Mouse (Mus musculus): ENCODE data around the gene Hoxc12.
A peak's percentile ranks its signal among the peaks of the same experiment; 100 is the strongest.

The Hoxc12 gene

DNA sequence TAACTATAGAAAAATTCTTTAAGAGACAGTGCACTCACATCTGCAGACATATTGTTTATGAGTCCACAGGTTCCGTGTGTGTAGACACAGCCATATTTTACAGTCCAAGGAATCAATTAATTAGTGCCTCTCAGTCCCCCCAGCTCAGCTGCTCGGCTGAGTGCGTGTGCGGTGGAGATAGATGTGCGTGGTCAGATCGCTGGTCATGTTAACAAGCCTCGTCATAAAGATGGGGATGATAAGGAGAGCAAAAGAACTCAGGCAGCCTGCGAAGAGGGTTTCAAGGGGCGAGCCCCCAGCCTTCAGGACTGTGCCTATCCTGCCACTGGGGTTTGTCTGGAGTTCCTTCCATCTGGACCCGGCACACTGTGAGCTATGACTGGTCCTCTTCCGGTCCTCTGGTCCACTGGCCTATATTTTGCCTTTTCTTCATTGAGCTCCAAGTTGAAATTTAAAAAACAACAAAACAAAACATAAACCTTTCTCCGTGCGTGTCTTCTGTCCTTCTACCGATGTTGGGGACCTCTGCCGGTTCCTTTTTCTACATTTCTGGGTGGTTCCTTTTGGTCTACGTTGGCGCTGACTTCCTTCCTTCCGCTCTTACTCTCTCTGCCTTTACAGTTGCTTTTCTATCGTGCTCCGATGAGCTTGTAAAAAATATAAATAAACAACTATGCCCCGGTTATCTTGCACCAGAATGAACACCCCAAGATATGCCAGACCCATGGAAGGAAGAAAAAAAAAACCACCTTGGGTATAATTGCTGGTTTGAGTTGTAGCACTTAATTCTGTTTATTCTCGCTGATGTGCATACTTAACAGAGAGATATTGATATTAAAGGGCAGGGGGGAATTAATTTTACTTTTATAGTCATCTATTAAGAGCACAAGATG lies 8.9 kb downstream of the Hoxc12 start:
- H3K9me3 ChIP-seq (ENCODE audit: low read length), result no peaks in the 10 kb centered on the region
- peaks cover 96% of the 10 kb centered on the region for H3K27me3 ChIP-seq (ENCODE audit: insufficient read depth, low read length)
- TF ChIP-seq NANOG (IDR thresholded peaks at IDR 0.05; ENCODE audit: borderline replicate concordance, low read length), result no peak
- H3K4me3 ChIP-seq (replicated peaks; ENCODE audit: low read length), result no peak overlapping the region
- peaks cover 29% of the 10 kb centered on the region for H3K4me1 ChIP-seq (replicated peaks; ENCODE audit: low read depth, low read length)
- no peaks in the 10 kb centered on the region for H3K36me3 ChIP-seq (ENCODE audit: insufficient read depth, low read length)

DNA sequence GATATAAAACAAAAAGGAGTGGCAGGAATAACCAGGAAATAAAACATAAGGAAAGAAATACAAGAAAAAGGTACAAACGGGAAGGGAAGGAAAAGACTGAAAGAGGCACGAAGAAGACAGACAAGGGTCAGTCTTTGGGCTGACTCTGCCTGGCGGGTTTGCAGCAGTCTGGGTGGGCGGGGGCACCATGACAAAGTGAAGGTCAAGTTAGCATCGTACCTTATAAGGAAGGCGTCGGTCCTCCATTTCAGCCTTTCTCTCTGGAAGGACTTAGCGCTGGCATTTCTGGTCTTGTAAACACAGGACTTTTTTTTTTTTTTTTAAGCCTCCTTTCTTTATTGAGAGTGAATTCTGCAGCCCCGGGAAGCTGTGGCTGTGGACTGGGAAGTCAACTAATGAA lies 10.7 kb downstream of the Hoxc12 start:
- Histone ChIP-seq H3K27me3 (ENCODE audit: insufficient read depth, low read length) (peaks cover 96% of the 10 kb centered on the region), H3K36me3 (ENCODE audit: insufficient read depth, low read length) (no peaks in the 10 kb centered on the region), H3K4me1 (replicated peaks; ENCODE audit: low read depth, low read length) (peaks cover 36% of the 10 kb centered on the region), H3K4me3 (replicated peaks; ENCODE audit: low read length) (no peak overlapping the region), H3K9me3 (ENCODE audit: low read length) (peaks cover 5% of the 10 kb centered on the region; the same call in 1 of the 2 replicates)
- TF ChIP-seq CTCF (conservative IDR thresholded peaks at IDR 0.05; ENCODE audit: low read length), result no peak
- TF ChIP-seq POU5F1 (IDR thresholded peaks at IDR 0.05; ENCODE audit: borderline replicate concordance, low read length), result no peak
- no peak for TF ChIP-seq NANOG (IDR thresholded peaks at IDR 0.05; ENCODE audit: borderline replicate concordance, low read length)

DNA sequence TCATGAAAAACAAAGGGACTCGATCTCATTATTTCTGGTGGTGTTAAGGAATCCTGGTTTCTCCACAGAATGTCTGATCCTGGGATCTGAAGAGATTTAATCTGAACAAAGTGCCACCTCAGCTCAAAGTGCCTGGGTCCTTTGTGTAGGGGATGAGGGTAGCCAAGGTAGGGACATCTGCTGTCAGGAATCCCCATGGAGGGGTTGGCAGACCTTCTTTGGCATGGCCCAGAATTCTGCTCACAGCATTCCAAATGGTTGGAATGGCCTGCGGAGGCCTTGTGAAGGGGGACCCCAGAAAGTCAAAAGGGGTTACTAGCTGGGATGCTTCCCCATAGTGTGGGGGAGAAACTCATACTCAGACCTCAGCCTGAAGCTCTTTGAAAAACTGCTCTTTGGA lies 12.3 kb downstream of the Hoxc12 start:
- H3K9me3 ChIP-seq (ENCODE audit: low read length), result peaks cover 5% of the 10 kb centered on the region; the same call in 1 of the 2 replicates
- no peaks in the 10 kb centered on the region for H3K36me3 ChIP-seq (ENCODE audit: insufficient read depth, low read length)
- H3K4me3 ChIP-seq (replicated peaks; ENCODE audit: low read length), result no peak overlapping the region
- H3K27me3 ChIP-seq (ENCODE audit: insufficient read depth, low read length), result peaks cover 97% of the 10 kb centered on the region
- H3K4me1 ChIP-seq (replicated peaks; ENCODE audit: low read depth, low read length), result peaks cover 30% of the 10 kb centered on the region
- no peak for TF ChIP-seq CTCF (conservative IDR thresholded peaks at IDR 0.05; ENCODE audit: low read length)
- TF ChIP-seq NANOG (IDR thresholded peaks at IDR 0.05; ENCODE audit: borderline replicate concordance, low read length), result no peak
- no peak for TF ChIP-seq POU5F1 (IDR thresholded peaks at IDR 0.05; ENCODE audit: borderline replicate concordance, low read length)

DNA sequence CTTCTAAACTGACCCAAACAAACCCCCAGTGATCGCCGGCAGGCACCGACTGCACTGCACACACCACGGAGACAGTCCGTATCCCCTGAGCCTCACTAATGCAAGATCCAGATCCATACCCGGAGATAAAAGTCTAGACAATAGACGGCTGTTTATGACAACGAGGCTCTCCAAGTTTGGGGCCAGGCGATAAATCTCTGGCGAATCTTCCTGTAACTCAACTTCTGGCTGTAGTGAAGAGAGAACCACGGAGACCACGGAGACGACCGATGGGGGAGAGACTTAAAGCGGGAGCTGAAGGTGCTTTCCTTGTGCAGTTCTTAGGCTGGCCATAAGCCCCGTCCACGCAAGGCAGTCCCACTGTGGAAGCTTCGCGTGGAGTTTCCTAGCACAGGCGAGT lies 13.1 kb downstream of the Hoxc12 start:
- H3K36me3 ChIP-seq (ENCODE audit: insufficient read depth, low read length), result no peaks in the 10 kb centered on the region
- H3K4me3 ChIP-seq (replicated peaks; ENCODE audit: low read length), result no peak overlapping the region
- TF ChIP-seq POU5F1 (IDR thresholded peaks at IDR 0.05; ENCODE audit: borderline replicate concordance, low read length) (no peak), CTCF (conservative IDR thresholded peaks at IDR 0.05; ENCODE audit: low read length) (no peak), NANOG (IDR thresholded peaks at IDR 0.05; ENCODE audit: borderline replicate concordance, low read length) (no peak)
- peaks cover 5% of the 10 kb centered on the region; the same call in 1 of the 2 replicates for H3K9me3 ChIP-seq (ENCODE audit: low read length)
- peaks cover 99% of the 10 kb centered on the region for H3K27me3 ChIP-seq (ENCODE audit: insufficient read depth, low read length)
- peaks cover 37% of the 10 kb centered on the region for H3K4me1 ChIP-seq (replicated peaks; ENCODE audit: low read depth, low read length)

DNA sequence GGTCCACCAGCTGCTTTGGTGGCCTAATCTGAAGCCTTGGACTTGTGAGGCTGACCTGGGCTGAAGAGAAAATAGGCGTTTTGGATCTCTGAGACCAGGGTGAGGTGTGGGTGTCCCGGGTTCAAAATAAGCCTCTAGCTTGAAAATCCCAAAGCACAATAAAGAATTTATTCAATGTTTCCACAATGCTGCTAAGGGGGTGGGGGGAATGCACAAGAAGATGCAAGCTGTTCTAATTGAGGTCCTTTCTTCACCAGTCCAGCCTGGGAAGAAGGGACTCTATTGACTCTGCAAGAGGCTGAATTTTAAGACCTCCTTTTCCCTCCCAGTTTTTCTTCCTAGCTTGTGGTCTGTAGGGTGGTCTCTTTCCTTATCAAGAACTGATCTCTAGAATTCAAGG lies 14.3 kb downstream of the Hoxc12 start:
- peaks cover 98% of the 10 kb centered on the region for H3K27me3 ChIP-seq (ENCODE audit: insufficient read depth, low read length)
- H3K9me3 ChIP-seq (ENCODE audit: low read length), result peaks cover 5% of the 10 kb centered on the region; the same call in 1 of the 2 replicates
- peaks cover 46% of the 10 kb centered on the region for H3K4me1 ChIP-seq (replicated peaks; ENCODE audit: low read depth, low read length)
- H3K4me3 ChIP-seq (replicated peaks; ENCODE audit: low read length), result no peak overlapping the region
- no peaks in the 10 kb centered on the region for H3K36me3 ChIP-seq (ENCODE audit: insufficient read depth, low read length)
- TF ChIP-seq POU5F1 (IDR thresholded peaks at IDR 0.05; ENCODE audit: borderline replicate concordance, low read length), result no peak
- TF ChIP-seq NANOG (IDR thresholded peaks at IDR 0.05; ENCODE audit: borderline replicate concordance, low read length), result no peak
- no peak for TF ChIP-seq CTCF (conservative IDR thresholded peaks at IDR 0.05; ENCODE audit: low read length)

DNA sequence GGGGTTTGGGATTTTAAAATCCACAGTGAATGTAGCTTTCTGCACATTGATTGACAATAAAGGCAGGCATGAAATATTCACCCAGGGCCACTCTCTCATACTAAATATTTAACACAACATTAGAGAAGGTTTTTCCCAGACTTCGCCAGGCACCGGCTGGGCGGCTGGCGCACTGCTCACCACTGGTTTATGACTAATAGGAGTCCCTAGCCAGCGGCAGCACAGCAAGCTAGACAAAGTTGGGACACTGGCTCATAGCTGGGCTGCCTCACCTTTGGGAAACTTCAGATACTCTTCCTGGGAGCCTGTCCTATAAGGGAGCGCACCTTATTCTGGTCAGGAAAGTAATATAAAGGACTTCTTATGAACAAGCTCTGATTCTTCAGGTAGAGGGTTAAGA lies 17.0 kb downstream of the Hoxc12 start:
- Histone ChIP-seq H3K4me3 (replicated peaks; ENCODE audit: low read length) (no peak overlapping the region), H3K36me3 (ENCODE audit: insufficient read depth, low read length) (no peaks in the 10 kb centered on the region), H3K9me3 (ENCODE audit: low read length) (peaks cover 5% of the 10 kb centered on the region; the same call in 1 of the 2 replicates), H3K4me1 (replicated peaks; ENCODE audit: low read depth, low read length) (peaks cover 48% of the 10 kb centered on the region), H3K27me3 (ENCODE audit: insufficient read depth, low read length) (peaks cover 98% of the 10 kb centered on the region)
- TF ChIP-seq POU5F1 (IDR thresholded peaks at IDR 0.05; ENCODE audit: borderline replicate concordance, low read length) (no peak), NANOG (IDR thresholded peaks at IDR 0.05; ENCODE audit: borderline replicate concordance, low read length) (no peak), CTCF (conservative IDR thresholded peaks at IDR 0.05; ENCODE audit: low read length) (no peak)

DNA sequence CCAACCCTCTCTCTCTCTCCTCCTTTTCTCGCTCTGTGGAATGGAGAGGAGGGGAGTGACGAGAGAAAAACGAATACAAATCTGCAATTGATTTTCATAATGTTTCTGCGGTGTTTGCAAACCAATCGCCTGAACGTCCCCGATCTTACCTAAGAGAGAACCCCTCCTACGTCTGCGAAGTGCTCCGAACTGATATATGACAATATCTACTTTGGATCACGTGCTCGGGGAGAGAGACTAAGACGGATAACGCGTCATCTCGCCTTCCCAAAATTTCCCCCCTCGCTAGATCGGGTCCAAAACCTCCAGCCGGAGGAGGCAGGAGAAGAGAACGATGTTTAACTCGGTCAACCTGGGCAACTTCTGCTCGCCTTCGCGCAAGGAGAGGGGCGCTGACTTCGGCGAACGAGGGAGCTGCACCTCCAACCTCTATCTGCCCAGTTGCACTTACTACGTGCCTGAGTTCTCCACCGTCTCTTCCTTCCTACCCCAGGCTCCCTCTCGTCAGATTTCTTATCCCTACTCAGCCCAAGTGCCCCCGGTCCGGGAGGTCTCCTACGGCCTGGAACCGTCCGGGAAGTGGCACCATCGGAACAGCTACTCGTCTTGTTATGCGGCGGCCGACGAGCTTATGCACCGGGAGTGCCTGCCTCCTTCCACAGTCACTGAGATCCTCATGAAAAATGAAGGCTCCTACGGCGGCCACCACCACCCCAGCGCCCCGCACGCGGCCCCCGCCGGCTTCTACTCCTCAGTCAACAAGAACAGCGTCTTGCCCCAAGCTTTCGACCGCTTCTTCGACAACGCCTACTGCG lies 17.8 kb downstream of the Hoxc12 start, which contains the start of gene Hoxc11:
Gene Hoxc11 (plus strand): TSS at position 236 of the 815 bp plus-strand sequence.
- peak within 1 kb of the TSS; percentile 58 for H3K4me3 ChIP-seq (replicated peaks; ENCODE audit: low read length)
- TF ChIP-seq NANOG (IDR thresholded peaks at IDR 0.05; ENCODE audit: borderline replicate concordance, low read length) (no peak), POU5F1 (IDR thresholded peaks at IDR 0.05; ENCODE audit: borderline replicate concordance, low read length) (no peak), CTCF (conservative IDR thresholded peaks at IDR 0.05; ENCODE audit: low read length) (no peak)
- H3K9me3 ChIP-seq (ENCODE audit: low read length), result peaks cover 5% of the 10 kb centered on the region; the same call in 1 of the 2 replicates
- peaks cover 48% of the 10 kb centered on the region for H3K4me1 ChIP-seq (replicated peaks; ENCODE audit: low read depth, low read length)
- peaks cover 96% of the 10 kb centered on the region for H3K27me3 ChIP-seq (ENCODE audit: insufficient read depth, low read length)
- no peaks in the 10 kb centered on the region for H3K36me3 ChIP-seq (ENCODE audit: insufficient read depth, low read length)

DNA sequence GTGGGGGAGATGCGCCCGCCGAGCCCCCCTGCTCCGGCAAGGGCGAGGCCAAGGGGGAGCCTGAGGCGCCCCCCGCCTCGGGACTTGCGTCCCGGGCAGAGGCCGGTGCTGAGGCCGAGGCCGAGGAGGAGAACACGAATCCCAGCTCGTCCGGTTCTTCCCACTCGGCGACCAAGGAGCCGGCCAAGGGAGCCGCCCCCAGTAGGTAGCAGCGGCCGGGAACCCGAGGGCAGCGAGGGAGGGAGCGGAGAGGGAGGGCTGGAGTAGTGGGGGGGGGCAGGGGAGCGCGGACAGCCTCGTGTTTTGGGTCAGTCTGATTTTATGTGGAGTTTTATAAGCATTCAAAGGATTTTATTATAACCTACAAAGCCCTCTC lies 18.4 kb downstream of the Hoxc12 start:
- TF ChIP-seq POU5F1 (IDR thresholded peaks at IDR 0.05; ENCODE audit: borderline replicate concordance, low read length), result no peak
- TF ChIP-seq CTCF (conservative IDR thresholded peaks at IDR 0.05; ENCODE audit: low read length), result no peak
- no peak for TF ChIP-seq NANOG (IDR thresholded peaks at IDR 0.05; ENCODE audit: borderline replicate concordance, low read length)
- no peaks in the 10 kb centered on the region for H3K36me3 ChIP-seq (ENCODE audit: insufficient read depth, low read length)
- H3K27me3 ChIP-seq (ENCODE audit: insufficient read depth, low read length), result peaks cover 96% of the 10 kb centered on the region
- H3K4me1 ChIP-seq (replicated peaks; ENCODE audit: low read depth, low read length), result peaks cover 50% of the 10 kb centered on the region
- H3K4me3 ChIP-seq (replicated peaks; ENCODE audit: low read length), result peak overlapping the region; percentile 58
- H3K9me3 ChIP-seq (ENCODE audit: low read length), result peaks cover 5% of the 10 kb centered on the region; the same call in 1 of the 2 replicates
